Mouse (Mus musculus): ENCODE data around the gene Ssh2.
"Not testable (repeated sequence)": the region's sequence is repeated elsewhere in the genome, so short reads cannot be mapped to it uniquely, and the experiment has no call there.

Ssh2 gene

DNA sequence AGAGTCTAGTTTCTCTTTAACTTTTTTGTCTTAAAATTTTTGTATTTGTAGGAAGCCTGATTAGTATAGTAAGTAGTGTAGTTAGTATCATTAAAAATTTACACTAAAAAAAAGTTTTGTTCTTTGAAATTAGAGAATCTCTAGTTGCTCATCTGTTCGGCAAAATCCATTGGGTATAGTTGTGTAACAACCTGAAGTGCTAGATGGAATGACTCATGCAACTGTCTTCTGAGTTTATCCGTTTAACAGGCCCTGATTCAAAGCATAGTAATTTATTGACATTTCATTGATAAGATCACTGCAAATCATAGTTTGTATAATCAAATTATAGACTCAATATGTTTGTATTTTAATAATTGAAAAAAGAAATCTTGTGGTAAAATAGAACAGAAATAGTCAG, 14.7 kb downstream of the Ssh2 start:
- no peak for DNase-seq (ENCODE audit: low spot score)

DNA sequence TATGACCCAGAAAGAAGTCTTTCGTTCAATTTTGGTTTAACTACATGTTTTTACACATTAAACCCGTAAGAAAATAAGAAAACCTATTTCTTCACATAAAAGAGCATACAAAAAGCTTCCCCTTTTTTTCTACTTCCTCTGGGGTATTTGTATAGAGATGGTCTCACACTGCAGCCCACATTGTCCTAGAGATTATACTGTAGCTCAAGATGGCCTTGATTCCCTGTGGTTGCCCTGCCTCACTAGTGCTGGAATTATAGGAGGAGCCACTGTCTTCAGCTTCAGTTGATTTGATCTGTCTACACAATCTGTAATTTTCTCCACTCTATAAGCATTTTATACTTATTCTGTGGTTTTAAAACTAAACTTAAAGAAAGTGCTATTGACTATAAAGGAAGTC, 15.4 kb downstream of the Ssh2 start:
- no peak for DNase-seq (ENCODE audit: low spot score)

DNA sequence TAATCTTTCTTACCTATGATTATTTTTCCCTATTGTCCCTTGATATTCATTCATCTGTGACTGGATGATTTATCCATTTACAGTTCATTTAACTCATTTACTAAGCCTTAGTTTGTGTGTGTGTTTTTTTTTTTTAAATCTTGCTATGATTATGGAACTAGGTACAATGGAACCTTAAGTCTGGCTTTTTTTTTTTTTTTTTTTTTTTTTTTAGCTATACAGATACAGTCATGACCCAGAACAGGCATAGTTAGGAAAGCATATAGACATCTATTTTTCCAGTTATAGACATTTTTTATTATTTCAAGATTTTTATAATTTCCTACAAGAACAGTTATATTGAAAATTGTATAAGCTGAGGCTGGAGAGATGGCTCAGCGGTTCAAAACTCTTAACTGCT, 19.2 kb downstream of the Ssh2 start:
- no peak for DNase-seq (ENCODE audit: low spot score)

DNA sequence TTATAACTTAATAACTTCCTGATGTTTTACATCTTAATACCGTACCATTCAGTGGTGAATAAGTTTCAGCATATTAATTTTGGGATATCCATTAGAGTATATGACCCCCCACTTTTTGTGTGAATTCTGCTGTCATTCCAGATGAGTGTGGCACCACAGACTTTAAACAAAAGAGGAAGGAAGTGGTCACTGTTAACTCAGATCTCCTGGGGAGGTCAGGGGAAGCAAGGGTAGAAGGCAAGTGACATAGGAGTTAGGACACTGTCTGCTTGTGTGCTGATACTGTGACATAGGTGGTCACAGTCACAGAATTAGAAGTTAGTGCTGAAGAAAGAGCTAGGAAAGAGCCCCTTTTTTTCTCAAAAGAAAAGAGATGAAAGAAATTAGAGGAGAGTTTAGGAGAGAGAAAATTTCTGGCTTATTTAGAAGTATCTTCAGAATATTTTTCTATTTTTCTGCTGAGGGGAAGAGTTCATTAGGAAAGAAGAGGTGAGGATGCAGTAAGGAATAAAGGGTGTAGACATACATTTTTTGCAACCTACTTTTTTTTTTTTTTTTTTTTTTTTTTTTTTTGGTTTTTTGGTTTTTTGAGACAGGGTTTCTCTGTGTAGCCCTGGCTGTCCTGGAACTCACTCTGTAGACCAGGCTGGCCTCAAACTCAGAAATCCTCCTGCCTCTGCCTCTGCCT, 23.7 kb downstream of the Ssh2 start:
- no peak for DNase-seq (ENCODE audit: low spot score)

DNA sequence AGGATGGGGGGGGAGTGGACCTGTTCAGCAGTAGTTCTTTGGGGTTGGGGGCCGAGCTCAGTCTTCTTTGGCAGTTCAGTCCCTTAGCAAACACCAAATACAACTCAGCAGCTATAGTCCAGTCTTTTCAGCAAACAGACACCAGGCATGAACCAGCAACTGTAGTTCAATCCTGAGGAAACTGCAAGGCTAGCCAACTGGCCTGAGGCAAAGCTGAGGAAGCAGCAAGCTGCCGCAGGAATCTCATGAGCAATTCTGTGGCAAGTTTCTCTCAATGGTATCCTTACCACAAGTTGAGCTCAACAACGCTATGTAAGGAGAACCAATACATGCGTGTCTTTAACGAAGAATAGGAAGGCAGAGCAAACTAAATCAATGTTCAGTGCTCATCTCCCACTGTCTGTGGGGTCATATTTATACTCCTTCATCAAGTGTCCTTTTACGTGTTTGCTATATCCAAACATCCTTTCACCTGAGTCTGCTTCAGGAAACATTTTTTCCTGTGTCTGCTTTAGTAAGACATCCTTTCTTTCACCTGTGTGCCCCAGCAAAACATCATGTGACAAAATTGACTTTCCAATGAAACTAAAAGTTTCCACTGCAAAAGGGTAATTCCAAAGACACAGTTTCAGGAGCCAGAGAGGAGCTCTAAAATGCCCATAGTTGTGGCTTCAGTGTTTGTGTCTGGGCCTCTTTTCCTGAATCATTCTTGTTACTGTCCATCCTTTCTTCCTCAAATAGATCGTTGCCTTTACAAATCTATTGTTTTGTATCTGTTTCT, 24.6 kb downstream of the Ssh2 start:
- DNase-seq (ENCODE audit: low spot score): no peak

DNA sequence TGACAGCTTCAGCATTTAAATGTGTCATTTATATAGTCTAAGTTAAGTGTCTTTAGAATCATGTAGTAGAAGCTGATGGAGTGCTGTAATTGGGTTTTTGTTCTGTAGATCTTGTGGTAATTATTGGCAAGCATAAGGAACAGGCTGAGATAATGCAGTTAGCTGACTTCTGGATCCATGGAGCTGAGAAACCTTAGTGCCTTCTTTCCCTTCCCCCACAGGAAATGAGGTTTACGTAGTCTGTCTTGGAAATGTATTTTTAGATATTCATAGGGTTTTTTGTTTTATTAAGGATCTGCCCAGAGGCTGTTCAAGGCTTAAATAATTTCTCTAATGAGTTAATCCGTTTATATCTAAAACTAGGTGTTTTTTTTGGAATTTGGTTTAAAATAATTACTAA, 26.8 kb downstream of the Ssh2 start:
- no peak for DNase-seq (ENCODE audit: low spot score)

DNA sequence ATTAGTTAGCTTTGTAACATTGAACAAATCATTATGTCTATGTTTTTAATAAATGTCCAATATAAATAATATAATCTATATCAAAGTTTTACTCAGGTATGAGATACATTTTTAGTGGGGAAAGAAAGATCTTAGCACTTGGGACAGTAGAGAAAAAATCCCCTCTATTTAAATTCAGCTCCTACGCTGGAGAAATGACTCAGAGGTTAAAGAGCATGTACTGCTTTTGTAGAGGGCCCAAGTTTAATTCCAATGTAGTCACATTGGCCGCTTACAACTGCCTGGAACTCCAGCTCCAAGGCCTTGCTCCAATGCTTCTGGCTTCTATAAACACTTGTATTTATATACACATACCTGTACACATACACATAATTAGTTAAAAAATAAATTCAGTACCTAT, 36.7 kb downstream of the Ssh2 start:
- no peak for DNase-seq (ENCODE audit: low spot score)

DNA sequence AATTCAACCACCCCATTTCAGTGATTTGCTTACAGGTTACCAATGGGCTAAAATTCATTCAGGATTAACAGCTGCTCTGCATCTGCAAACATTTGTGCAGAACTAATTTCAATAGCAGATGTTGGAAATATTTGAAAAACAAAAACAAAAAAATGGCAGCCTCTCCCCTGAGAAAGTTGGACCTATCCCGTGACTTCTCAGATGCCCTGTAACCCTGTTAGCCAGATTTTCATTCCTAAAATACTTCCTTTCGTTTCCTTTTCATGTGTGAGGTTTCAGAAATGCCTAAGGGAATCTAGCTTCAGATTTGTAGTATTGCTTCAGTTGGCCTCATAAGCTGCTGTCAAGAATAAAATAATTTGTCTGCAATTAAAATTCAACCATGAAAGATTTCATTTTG, 43.4 kb downstream of the Ssh2 start:
- no peak for DNase-seq (ENCODE audit: low spot score)

DNA sequence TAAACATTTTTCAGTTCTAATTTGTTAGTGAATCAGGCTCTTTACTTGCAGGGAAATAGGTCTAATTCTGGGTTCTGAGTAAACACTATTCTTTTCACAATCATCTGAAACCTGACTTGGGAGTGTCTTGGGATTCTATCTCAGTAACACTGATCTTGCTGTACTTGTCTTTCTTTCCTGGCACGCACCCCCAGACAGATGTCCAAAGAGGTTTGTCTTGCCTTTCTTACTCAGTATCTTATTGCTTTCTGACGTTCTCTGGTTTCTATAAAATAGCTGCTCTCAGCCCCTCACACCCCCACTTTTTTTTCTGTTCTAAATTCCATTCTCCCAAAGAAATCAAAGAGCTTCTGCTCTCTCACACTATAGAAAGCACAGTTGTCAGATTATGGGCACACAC, 51.3 kb downstream of the Ssh2 start:
- DNase-seq (ENCODE audit: low spot score): no peak

DNA sequence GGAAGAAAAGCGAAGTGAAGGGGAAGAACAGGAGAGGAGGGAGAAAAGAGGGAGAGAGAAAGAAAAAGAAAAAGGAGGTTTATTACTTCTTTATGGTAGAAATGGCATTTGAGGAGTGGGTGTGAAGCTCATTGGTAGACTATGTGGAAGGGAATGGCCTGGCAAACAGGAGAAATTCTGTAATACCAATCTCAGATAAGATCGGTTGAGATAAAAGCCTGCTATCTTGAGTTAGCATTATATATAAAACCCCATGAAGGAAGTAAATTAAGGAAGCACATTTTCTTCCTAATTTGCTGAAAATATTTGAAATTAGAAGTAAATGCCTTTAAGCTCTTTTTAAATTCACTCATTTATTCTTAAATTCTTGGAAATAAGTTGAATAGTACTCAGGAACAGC, 59.9 kb downstream of the Ssh2 start:
- no peak for DNase-seq (ENCODE audit: low spot score)

DNA sequence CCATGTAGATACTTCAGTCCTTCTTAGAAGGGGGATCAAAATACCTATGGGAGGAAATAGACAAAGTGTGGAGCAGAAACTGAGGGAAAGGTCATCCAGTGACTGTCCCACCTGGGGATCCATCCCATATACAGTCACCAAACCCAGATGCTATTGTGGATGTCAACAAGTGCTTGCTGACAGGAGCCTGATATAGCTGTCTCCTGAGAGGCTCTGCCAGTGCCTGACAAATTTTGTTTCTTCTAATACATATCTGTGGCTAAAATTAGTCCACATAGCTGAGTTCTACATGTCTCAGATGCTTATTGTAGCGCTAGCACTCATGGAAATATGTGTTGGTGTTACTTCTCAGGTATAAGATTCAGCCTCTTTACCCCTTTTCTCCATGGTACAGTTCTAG, 62.5 kb downstream of the Ssh2 start:
- not testable (repeated sequence) for DNase-seq (ENCODE audit: low spot score)

DNA sequence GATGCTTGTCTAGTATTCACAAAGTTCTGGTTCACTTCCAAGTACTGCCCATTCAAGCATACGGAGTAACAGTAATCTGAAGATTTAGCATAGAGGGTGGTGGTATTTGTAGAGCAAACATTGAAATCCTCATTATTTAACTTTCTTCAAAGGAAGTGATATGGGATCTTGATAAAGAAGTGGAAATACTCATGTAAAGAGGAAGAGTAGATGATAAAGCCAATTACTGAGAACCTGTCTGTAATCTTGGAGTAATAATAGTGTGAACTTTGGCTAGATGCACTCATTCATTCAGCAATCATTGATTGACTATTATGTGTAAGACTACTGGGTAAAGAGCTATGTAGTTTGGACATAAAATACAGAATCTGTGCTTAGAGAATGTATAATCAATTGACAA, 64.1 kb downstream of the Ssh2 start:
- DNase-seq (ENCODE audit: low spot score): no peak

DNA sequence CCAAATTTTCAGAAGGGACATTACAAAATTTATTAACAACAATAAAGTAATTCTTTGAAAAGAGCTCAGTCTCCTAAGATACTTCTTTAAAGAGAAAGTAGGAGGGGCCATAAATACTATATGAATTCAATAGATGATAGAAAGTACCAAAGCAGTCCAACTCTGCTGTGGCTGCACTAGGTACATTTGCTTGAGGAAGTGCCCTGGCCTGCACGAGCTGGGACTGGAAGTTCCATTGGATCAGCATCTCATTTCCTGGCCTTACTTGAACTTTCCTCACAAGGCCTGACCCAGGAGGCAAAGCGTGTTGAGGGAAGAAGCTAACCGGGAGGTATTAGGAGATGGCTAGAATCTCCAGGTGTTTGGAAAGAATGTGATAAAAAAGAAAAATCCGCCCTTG, 75.4 kb downstream of the Ssh2 start:
- no peak for DNase-seq (ENCODE audit: low spot score)

DNA sequence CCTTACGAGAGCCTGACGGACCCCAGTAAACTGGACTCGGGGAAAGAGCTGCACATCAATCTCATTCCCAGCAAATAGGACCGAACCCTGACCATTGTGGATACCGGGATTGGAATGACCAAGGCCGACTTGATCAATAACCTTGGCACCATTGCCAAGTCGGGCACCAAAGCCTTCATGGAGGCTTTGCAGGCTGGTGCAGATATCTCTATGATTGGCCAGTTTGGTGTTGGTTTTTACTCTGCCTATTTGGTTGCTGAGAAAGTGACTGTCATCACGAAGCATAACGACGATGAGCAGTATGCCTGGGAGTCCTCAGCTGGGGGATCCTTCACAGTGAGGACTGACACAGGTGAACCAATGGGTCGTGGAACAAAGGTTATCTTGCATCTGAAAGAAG, 77.6 kb downstream of the Ssh2 start:
- not testable (repeated sequence) for DNase-seq (ENCODE audit: low spot score)

DNA sequence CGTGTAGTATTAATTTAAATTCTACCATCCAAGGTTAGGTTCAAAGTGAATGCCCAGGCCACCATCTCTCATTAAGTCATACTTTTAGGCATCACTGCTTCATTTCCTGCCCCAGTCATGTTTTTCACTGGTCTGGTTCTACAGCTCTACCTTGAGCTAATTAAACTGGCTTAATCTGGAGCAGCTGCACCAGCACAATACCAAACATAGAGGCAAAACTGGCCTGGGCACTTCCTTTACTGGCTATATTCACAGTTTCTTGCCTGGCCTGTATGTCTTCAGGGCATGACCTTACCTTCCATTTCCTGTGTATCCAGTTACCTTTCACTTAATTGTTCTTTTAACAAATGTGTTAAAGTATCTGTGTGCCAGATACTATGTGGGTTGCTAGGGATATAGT, 81.2 kb downstream of the Ssh2 start:
- DNase-seq (ENCODE audit: low spot score): no peak

DNA sequence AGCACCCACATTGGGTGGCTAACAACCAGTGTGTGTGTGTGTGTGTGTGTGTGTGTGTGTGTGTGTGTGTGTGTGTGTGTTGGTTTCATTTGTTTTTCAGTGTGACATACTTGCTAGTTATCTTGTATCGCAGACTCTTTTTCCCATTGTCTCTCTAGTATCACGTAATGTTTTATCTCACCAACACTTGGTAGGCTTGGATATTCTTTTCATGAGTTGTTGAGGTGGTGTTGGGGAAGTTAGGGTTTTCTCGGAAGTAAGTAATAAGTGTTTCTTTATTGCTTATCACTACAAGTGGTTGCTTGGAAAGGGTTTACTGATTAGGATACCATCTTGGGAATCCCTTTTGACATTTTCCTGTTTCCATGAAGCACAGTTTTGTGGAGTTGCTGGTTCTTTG, 91.1 kb downstream of the Ssh2 start:
- no peak for DNase-seq (ENCODE audit: low spot score)

DNA sequence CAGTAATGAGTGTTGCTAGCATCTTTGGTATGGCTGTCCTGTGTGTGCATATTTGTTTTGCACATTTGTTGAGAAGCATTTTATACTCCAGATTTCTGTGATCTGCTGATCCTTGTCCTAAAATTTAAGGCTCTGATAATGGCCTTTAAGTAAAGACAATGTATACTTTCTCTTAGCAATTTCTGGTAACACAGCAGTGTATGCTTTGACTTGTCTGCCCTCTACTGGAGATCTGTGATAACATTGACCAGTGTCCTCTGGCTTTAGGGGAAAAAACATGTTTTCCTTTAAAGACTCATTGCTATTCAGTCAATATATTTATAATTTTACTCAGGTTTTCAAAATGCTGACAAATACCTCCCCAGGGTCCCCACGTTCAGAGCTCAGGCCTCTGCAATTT, 92.4 kb downstream of the Ssh2 start:
- DNase-seq (ENCODE audit: low spot score): peak; percentile 13

DNA sequence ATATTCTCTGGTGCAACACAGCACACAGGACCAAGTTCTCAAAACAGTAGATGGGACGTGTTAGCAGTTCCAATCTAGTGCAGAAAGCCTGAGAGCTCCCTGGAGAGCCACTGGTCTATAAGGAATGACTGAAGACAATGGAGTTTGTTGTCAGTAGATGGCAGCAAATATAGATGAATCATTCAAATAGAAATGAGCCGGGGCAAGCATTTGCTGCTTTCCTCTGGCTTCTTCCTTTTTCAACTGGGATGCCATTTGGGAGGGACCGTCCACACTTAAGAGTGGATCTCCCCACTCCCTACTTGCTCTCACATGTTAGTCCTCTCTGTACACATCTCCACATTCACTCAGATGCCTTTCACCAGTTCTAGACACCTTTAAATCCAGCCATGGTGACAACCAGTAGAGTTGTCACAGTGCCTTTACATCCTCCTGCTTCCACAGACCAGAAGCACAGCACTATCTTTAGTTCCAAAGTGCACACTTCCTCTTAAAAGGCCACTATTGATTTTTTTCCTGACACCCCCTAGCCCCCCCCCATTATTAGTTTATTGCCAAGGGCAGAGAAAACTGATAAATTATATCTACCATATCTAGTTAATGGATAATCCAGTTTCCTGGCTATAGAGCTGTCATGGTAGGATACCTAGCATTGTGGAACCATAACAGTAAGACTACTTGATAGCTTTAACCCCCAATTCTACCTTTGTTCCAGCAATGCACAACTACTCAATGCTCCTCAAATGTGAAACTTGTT, 101.8 kb downstream of the Ssh2 start:
- DNase-seq (ENCODE audit: low spot score): no peak

DNA sequence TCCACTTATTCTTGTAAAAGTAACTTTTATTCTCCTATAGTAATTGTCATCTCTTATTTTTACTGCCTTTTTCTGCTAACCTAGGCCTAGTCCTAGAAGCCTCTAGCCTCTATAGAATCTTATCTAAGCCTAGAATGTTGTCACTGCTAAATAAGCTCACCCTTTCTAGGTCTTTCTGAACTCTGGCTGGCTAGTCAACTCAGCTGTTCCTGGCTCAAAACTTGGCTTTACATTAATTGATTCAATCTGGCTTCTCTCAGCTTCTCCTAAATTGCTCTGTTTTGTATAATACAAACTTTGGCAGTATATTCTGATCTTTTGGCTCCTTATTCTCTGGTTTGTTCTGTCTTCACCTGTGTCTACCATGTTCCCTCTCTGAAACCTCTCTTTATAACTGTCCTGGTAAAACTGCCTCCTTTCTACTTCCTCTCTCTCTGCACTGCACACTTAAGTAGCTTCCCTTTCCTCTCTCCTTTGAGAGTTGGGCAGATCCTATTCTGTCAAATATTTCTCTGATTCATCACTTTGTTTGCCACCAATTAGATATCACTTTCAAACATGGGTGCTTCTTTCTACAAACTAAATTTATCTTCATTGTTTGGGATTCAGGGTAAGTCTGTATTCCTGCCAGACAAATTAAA, 102.5 kb downstream of the Ssh2 start:
- DNase-seq (ENCODE audit: low spot score): no peak

DNA sequence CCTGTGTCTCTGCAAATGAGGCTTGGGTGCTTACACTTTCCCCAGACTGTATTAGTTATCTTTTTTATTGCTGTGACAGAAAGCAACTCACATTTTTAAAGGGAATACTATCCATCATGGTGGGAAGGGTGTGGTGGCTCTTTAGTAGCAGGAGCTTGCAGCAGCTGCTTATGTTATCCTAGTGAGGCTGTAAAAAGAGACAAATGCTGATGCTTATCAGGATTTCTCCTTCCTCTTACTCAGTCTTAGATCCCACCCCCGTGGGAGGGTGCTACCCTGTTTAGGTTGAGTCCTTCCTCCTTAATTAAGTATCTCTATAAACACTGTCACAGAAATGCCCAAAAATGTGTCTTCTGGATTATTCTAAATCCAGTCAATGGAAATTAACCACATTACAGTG, 105.1 kb downstream of the Ssh2 start:
- DNase-seq (ENCODE audit: low spot score): no peak

DNA sequence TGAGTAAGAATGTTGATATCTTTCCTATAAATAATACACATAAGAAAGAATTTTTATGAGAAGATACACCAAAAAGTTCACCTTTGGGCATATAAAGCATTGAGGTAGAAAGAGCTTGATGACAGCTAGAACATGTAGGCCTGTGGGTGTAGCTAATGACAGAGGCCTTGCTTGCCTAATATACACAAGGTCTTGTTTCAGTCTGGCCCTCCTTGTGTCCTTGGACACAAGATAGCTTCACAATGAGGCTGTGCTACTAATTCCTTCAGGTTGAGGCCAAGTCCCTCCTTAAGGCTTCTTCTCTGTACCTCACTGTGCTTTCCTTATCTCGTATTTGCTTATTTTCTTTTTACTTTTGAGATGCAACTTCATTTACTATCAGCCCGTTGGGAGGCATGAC, 114.4 kb downstream of the Ssh2 start:
- DNase-seq (ENCODE audit: low spot score): no peak

DNA sequence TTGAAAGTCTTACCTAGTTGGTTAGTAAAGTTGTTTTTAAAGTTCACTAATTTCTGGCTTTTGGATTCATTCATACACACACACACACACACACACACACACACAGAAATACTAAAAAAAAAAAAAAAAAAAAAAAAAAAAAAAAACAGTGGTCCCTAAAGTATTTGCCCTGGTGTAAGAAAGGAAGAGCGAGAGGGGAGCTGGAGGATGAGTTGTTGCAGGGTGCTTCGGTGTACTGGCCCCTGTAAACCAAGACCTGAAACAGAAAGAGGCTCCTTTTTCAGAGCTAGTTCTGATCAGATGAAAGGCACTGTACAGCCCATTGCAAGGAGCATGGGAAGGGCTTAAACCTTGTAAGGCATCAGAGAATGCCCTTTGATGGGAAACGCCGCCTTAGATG, 131.2 kb downstream of the Ssh2 start:
- DNase-seq (ENCODE audit: low spot score): no peak
